In genomic region chr5:144845352-144845751, GRCm38 (mm10) we compare ENCODE assay signal across 26 mouse cellular contexts.
DNase-seq lines count a peak whose midpoint lies in the region; ATAC-seq and TF ChIP-seq lines count a peak whose summit lies in the region.
"Had no signal": no experiment of that assay in that cellular context is flagged by ENCODE, and none has a peak within 500 bp of the region (broad histone marks: within the 10 kb centered on the region; RNA-seq: fewer than 3 reads in every experiment).

No protein-coding gene starts in this region.

- H3K4me1 ChIP-seq in cerebellum, adult 2 months (ENCODE audit: control insufficient read depth, insufficient read depth, low read length) = peaks cover 31% of the 10 kb centered on the region
- no peaks in the 10 kb centered on the region for H3K4me1 ChIP-seq in liver, embryonic 12.5 days
- H3K4me1 ChIP-seq: forebrain, embryonic 13.5 days; heart, embryonic 15.5 days; hindbrain, embryonic 13.5 days; limb, embryonic 10.5 days; limb, embryonic 15.5 days; neural tube, embryonic 15.5 days had no signal

- no peak overlapping the region for H3K4me3 ChIP-seq in cerebellum, adult 2 months (replicated peaks; ENCODE audit: insufficient read depth, low read depth, low read length)
- H3K4me3 ChIP-seq in liver, embryonic 12.5 days = no peak overlapping the region
- H3K4me3 ChIP-seq: forebrain, embryonic 13.5 days; heart, embryonic 15.5 days; hindbrain, embryonic 13.5 days; limb, embryonic 10.5 days; limb, embryonic 15.5 days; neural tube, embryonic 15.5 days had no signal

- no peaks in the 10 kb centered on the region for H3K27me3 ChIP-seq in cerebellum, adult 2 months (ENCODE audit: control insufficient read depth, insufficient read depth, low read length)
- no peaks in the 10 kb centered on the region for H3K27me3 ChIP-seq in liver, embryonic 12.5 days (replicated peaks)
- H3K27me3 ChIP-seq: forebrain, embryonic 13.5 days; heart, embryonic 15.5 days; hindbrain, embryonic 13.5 days; limb, embryonic 15.5 days; neural tube, embryonic 15.5 days; Patski had no signal

- 18% methylated on average over 20 of the region's 20 CpGs for WGBS in cerebellum, adult 2 months
- WGBS in liver, embryonic 12.5 days (ENCODE audit: insufficient replicate concordance) = 90% methylated on average over 20 of the region's 20 CpGs

- 0 out of 2 replicates have a peak, but pooled peaks have one; percentile 35 for ATAC-seq in frontal cortex, adult (ENCODE audit: low TSS enrichment)
- no peak for ATAC-seq in liver, embryonic 12.5 days
- ATAC-seq in megakaryocyte progenitor cell, adult 5-6 weeks (replicated peaks; ENCODE audit: poor library complexity) = no peak
- ATAC-seq in erythroblast, adult 5-6 weeks (replicated peaks; ENCODE audit: low FRiP score, poor library complexity, severe bottlenecking) = no peak
- ATAC-seq: forebrain, embryonic 13.5 days; intestine, embryonic 16.5 days; Patski had no signal

- no peak; the same call in 1 of the 2 replicates for TF ChIP-seq CTCF in cerebellum, adult 2 months (IDR thresholded peaks at IDR 0.05; ENCODE audit: borderline replicate concordance, insufficient read depth, low read depth, low read length)

- 0 out of 2 replicates have a peak, but pooled peaks have one; percentile 11 for TF ChIP-seq POLR2A in cerebellum, adult 2 months (IDR thresholded peaks at IDR 0.05; ENCODE audit: borderline replicate concordance, insufficient read depth, low read length)

- H3K9me3 ChIP-seq in liver, embryonic 12.5 days (replicated peaks) = no peaks in the 10 kb centered on the region
- H3K9me3 ChIP-seq: forebrain, embryonic 13.5 days; heart, embryonic 15.5 days; hindbrain, embryonic 13.5 days; limb, embryonic 10.5 days; limb, embryonic 15.5 days; neural tube, embryonic 15.5 days had no signal

- peak overlapping the region; percentile 52 for H3K27ac ChIP-seq in cerebellum, adult 2 months (ENCODE audit: insufficient read depth, low read length)
- H3K27ac ChIP-seq in liver, embryonic 12.5 days = no peak overlapping the region
- H3K27ac ChIP-seq: forebrain, embryonic 13.5 days; heart, embryonic 15.5 days; hindbrain, embryonic 13.5 days; kidney, postnatal 0 days; limb, embryonic 10.5 days; limb, embryonic 15.5 days; liver, embryonic 14.5 days; macrophage; neural tube, embryonic 15.5 days had no signal

- no peak overlapping the region for H3K4me2 ChIP-seq in liver, embryonic 12.5 days
- H3K4me2 ChIP-seq: forebrain, embryonic 13.5 days; heart, embryonic 15.5 days; hindbrain, embryonic 13.5 days; limb, embryonic 15.5 days; neural tube, embryonic 15.5 days had no signal

- no peak overlapping the region for H3K9ac ChIP-seq in liver, embryonic 12.5 days
- H3K9ac ChIP-seq: forebrain, embryonic 13.5 days; heart, embryonic 15.5 days; hindbrain, embryonic 13.5 days; limb, embryonic 15.5 days; liver, embryonic 14.5 days; neural tube, embryonic 15.5 days had no signal

- peaks cover 100% of the 10 kb centered on the region for H3K36me3 ChIP-seq in liver, embryonic 12.5 days

- no peak for DNase-seq in frontal cortex, postnatal 10 days (ENCODE audit: low spot score in 2 of 2)
- DNase-seq in brain, adult 2 months (ENCODE audit: low read depth, low spot score) = peak; percentile 93
- peak; percentile 84 to 89 for DNase-seq in cerebellum, adult 2 months
- peak; percentile 70 to 77 for DNase-seq in cerebellum, postnatal 14 days
- DNase-seq: adrenal gland, postnatal 10 days; kidney, adult 8-10 months; lung, adult 2 months; lung, postnatal 10 days; midbrain, embryonic 14.5 days; retina, postnatal 1 day; right cerebral cortex, postnatal 14 days had no signal

Comparison
In these comparisons a context has a peak if more than half of its experiments do, and no peak if none do; other contexts are left out.
1. DNase-seq: peak in brain, adult 2 months (single experiment), cerebellum, adult 2 months (2 of 2) and cerebellum, postnatal 14 days (2 of 2); none in frontal cortex, postnatal 10 days (0 of 2).